Mouse (Mus musculus) liver, embryonic 12.5 days (tissue): Measurements from ENCODE around the gene Mfng. TPM values are rescaled to one million over a fixed set of nuclear protein-coding genes. Genes with fewer than 3 reads are reported as not detected.

Source experiments
- ATAC-seq: fragments of 200-750 bp; cut with Nextera tagmentation; 2 replicates; pipeline ENCODE4 v1.8.0; 2017; ENCODE audit warnings: moderate number of reproducible peaks, mild to moderate bottlenecking, moderate library complexity
- H3K27ac ChIP-seq: fragments of 300-500 bp; sonication (generic); 2 replicates; pipeline ENCODE4 v1.5.1; 2016; ENCODE audit warnings: mild to moderate bottlenecking
- H3K27me3 ChIP-seq: fragments of 300-500 bp; sonication (generic); replicated peaks from 2 replicates; pipeline ENCODE4 v1.6.1; 2016; ENCODE audit warnings: mild to moderate bottlenecking, moderate library complexity
- H3K36me3 ChIP-seq: fragments of 300-500 bp; sonication (generic); 2 replicates; pipeline ENCODE4 v1.6.1; 2016; ENCODE audit warnings: mild to moderate bottlenecking, moderate library complexity
- H3K4me1 ChIP-seq: fragments of 300-500 bp; sonication (generic); 2 replicates; pipeline ENCODE4 v1.6.1; 2016
- H3K4me2 ChIP-seq: fragments of 300-500 bp; sonication (generic); 2 replicates; pipeline ENCODE4 v1.6.1; 2016; ENCODE audit warnings: mild to moderate bottlenecking, moderate library complexity
- H3K4me3 ChIP-seq: fragments of 300-500 bp; sonication (generic); 2 replicates; pipeline ENCODE4 v1.5.1; 2016; ENCODE audit warnings: mild to moderate bottlenecking, moderate library complexity
- H3K9ac ChIP-seq: fragments of 300-500 bp; sonication (generic); 2 replicates; pipeline ENCODE4 v1.6.1; 2016; ENCODE audit warnings: mild to moderate bottlenecking, moderate library complexity
- H3K9me3 ChIP-seq: fragments of 300-500 bp; sonication (generic); replicated peaks from 2 replicates; pipeline ENCODE4 v1.6.1; 2016; ENCODE audit warnings: mild to moderate bottlenecking, moderate library complexity
- WGBS: fragments of 180-500 bp; shearing (Covaris S2); methylation state at CpG from one replicate; pipeline ENCODE4 v1.1.7; 2016; ENCODE audit not compliant: insufficient replicate concordance; 5-methylcytosine and 5-hydroxymethylcytosine counted together
- polyA plus RNA-seq: library from polyadenylated mRNA; unstranded; fragments of >200 nt; fragmentation: Nextera tagmentation; extraction: Ambion mirVana; gene quantifications from 2 replicates; pipeline ENCODE4 v1.2.1, GENCODE M21; 2016

Gene Mfng
- polyA plus RNA-seq, 1 experiment from 2014 or later, result 11.7 TPM

DNA sequence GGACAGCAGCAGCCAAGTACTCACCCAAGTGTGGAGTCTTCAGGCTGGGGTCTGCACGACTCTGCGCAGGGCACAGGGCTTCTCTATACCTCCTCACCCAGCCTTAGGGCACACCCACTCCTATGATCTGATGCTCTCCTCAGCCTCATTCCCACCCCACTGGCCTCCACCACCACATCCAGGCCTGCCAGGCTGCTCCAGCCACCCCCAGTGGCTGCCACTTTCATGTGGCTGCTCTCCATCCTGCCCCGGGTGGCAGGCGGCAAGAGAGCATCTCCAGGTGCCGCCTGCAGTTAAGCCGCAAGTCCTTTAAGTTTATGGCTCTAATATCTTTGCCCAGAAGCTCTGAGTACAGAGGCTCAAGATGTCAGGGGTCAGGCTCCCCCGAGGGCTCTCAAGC lies 46.6 kb downstream of the Mfng start:
- H3K27me3 ChIP-seq, result peaks cover 51% of the 10 kb centered on the region
- H3K36me3 ChIP-seq, result no peaks in the 10 kb centered on the region
- H3K9me3 ChIP-seq, result no peaks in the 10 kb centered on the region

DNA sequence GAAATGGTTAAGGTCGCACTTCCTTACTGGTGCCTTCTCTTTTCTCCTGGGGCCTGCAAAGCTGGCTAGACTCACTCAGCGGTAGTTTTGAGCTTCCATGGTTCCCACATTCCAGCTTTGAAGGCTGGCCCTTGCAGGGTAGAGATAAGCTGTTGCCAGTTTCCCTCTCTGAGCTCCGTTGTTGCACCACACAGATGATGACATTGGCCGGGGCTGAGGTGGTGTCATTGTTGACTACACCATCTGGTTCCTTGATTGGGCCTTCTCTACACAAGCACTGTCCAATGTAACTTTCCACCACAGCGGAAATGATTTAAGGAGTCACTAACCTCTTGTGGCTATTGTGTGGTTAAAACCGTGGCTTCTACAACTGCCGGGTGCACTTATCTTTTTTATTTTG lies 52.7 kb downstream of the Mfng start:
- no peak for ATAC-seq
- Histone ChIP-seq H3K9me3 (no peaks in the 10 kb centered on the region), H3K4me1 (peaks cover 18% of the 10 kb centered on the region), H3K9ac (no peak overlapping the region), H3K4me2 (no peak overlapping the region), H3K4me3 (no peak overlapping the region), H3K27ac (no peak overlapping the region), H3K27me3 (peaks cover 93% of the 10 kb centered on the region), H3K36me3 (no peaks in the 10 kb centered on the region)
- WGBS, result 22% methylated on average over 7 of the region's 7 CpGs

More for the DNA sequence above, 46.6 kb downstream of the Mfng start:
- no peak for ATAC-seq
- Histone ChIP-seq H3K4me1 (no peaks in the 10 kb centered on the region), H3K9ac (no peak overlapping the region), H3K4me2 (no peak overlapping the region), H3K4me3 (no peak overlapping the region), H3K27ac (no peak overlapping the region)
- WGBS, result 66% methylated on average over 7 of the region's 7 CpGs

- H3K4me1 ChIP-seq, result peaks cover 18% of the 10 kb centered on the region
- H3K27me3 ChIP-seq, result peaks cover 93% of the 10 kb centered on the region
- WGBS, result 2% methylated on average over 16 of the region's 16 CpGs
Observed at GRCm38 (mm10) chr15:78720094-78720493, 53.2 kb downstream of the Mfng start.

DNA sequence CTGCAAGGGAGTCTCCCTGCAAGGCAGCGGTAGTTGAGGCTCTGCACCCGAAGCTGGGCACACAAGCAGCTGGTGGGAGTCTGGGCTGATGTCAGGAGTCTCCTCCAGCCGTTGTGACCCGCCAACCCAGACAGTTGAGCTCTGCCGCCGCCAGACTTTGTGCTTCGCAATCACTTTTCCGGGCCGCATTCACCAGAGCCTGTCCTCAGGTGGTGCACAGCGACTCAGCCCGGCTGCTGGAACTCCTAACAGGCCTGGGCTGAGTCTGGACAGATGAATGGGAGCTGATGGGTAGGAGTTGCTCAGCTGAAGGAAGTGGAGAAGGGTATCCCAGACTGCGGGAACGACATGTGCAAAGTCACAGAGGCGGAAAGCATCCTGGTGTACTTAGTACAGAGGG lies 53.9 kb downstream of the Mfng start:
- Histone ChIP-seq H3K27me3 (peaks cover 93% of the 10 kb centered on the region), H3K4me2 (no peak overlapping the region)
- ATAC-seq, result no peak

More at GRCm38 (mm10) chr15:78720094-78720493, 53.2 kb downstream of the Mfng start:
- no peak overlapping the region for H3K27ac ChIP-seq
- no peaks in the 10 kb centered on the region for H3K9me3 ChIP-seq
- H3K36me3 ChIP-seq, result no peaks in the 10 kb centered on the region
- no peak for ATAC-seq
- H3K4me3 ChIP-seq, result no peak overlapping the region
- no peak overlapping the region for H3K4me2 ChIP-seq
- H3K9ac ChIP-seq, result no peak overlapping the region

DNA sequence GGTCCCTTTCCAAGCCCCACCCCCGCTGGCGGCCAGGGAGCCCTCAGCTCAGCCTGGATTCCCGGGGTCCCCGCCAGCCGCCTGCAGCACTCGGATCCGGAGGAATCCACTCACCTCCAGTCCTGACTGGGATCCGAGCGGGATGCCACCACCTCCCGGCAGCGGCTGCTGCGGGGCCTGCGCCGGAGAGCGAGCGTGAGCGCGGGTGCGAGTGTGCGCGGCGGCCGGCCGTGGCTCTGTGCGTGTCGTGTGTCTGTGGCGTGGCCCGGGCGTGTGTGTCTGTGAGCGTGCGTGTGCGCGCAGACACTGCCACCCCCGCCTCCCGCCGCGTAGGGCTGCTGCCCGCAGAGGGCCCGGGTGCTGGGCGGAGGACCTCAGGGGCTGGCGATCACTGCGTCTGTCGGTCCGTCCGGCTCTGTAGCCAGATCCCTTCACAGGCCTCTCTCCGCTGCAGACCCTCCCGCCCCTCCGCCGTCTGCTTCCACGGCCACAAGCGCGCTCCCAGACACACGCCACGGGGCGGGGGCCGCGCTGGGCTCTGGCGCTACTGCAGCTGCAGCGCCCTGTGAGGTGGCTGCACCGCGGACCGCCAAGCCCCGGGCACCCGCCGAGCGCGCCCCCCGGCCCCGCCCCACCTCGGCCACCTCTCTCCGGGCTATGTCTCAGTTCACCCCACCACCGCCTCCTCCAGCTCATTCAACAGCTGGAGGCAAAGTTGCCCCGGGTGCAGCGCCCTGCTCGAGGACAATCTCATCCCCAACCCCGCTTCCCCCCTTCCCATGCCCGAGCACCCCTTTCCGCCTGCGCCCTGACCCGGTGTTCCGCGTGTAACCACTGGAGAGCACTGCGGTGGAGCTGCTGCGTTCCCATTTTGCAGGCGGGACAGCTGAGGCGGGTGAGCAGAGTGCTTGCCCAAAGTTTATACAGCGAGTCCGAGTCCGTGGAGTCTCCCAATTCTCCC lies 54.7 kb downstream of the Mfng start, which contains the start of gene Elfn2:
Elfn2 (minus strand) TSS at position 482 of the 961 bp plus-strand sequence.
- H3K36me3 ChIP-seq, result no peaks in the 10 kb centered on the region
- ATAC-seq, result no peak
- H3K27ac ChIP-seq, result no peak within 1 kb of the TSS
- H3K9ac ChIP-seq, result no peak within 1 kb of the TSS
- peaks cover 18% of the 10 kb centered on the region for H3K4me1 ChIP-seq
- H3K27me3 ChIP-seq, result peaks cover 93% of the 10 kb centered on the region
- H3K4me2 ChIP-seq, result peak within 1 kb of the TSS; percentile 51
- peak within 1 kb of the TSS; percentile 28 for H3K4me3 ChIP-seq
- no peaks in the 10 kb centered on the region for H3K9me3 ChIP-seq
- 4% methylated on average over 83 of the region's 89 CpGs for WGBS

More for the DNA sequence above, 53.9 kb downstream of the Mfng start:
- Histone ChIP-seq H3K27ac (no peak overlapping the region), H3K36me3 (no peaks in the 10 kb centered on the region), H3K4me3 (no peak overlapping the region), H3K4me1 (peaks cover 18% of the 10 kb centered on the region), H3K9ac (no peak overlapping the region), H3K9me3 (no peaks in the 10 kb centered on the region)
- WGBS, result 8% methylated on average over 14 of the region's 14 CpGs

DNA sequence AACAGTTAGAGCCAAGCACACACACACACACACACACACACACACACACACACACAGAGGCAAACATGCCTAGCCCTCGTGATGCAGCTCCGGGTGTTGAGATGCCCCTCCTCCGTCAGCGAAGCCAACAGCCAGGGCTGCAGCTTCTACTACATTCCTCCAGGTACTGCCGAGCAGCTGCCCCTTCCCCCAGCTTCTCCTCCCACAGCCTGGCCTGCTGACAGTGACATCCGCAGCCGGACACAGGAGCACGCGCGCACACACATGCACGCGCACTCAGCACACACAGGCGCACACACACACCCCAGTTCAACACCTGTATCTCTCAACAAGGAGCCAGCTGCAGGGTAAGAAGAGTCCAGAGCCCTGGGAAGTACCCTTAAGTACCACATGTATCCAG lies 56.3 kb downstream of the Mfng start:
- Histone ChIP-seq H3K9ac (no peak overlapping the region), H3K4me2 (no peak overlapping the region), H3K4me1 (peaks cover 24% of the 10 kb centered on the region), H3K4me3 (no peak overlapping the region), H3K9me3 (no peaks in the 10 kb centered on the region), H3K27me3 (peaks cover 94% of the 10 kb centered on the region), H3K36me3 (no peaks in the 10 kb centered on the region), H3K27ac (no peak overlapping the region)
- WGBS, result 53% methylated on average over 13 of the region's 13 CpGs
- ATAC-seq, result no peak

- 27% methylated on average over 5 of the region's 5 CpGs for WGBS
- ATAC-seq, result no peak
- H3K4me2 ChIP-seq, result no peak overlapping the region
- no peak overlapping the region for H3K27ac ChIP-seq
- H3K9ac ChIP-seq, result no peak overlapping the region
- H3K27me3 ChIP-seq, result peaks cover 100% of the 10 kb centered on the region
- H3K4me3 ChIP-seq, result no peak overlapping the region
- no peaks in the 10 kb centered on the region for H3K9me3 ChIP-seq
- no peaks in the 10 kb centered on the region for H3K36me3 ChIP-seq
- peaks cover 24% of the 10 kb centered on the region for H3K4me1 ChIP-seq
Observed at GRCm38 (mm10) chr15:78715856-78716255, 57.4 kb downstream of the Mfng start.

DNA sequence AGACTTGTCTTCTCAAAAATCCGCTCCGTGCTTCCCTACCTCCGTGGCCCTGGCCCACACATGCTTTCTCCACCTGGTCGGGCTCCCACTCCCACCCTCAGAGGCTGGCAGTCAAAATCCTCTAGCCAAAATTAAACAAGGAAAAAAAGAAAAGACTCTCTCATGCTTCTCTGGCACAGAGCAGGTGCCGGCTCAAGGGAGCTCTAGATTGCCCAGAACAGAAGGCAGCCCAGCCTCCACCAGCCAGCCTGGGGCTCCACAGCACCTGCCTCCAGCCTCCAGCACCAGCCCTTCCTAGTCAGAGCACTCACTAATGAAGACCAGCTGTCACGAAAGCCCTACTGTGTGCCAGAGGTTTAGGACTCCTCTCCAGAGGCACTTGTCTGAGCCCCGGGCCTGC lies 59.5 kb downstream of the Mfng start:
- WGBS, result 60% methylated on average over 7 of the region's 7 CpGs
- Histone ChIP-seq H3K4me3 (no peak overlapping the region), H3K4me2 (no peak overlapping the region), H3K36me3 (no peaks in the 10 kb centered on the region), H3K9me3 (no peaks in the 10 kb centered on the region), H3K9ac (no peak overlapping the region), H3K27ac (no peak overlapping the region), H3K27me3 (peaks cover 99% of the 10 kb centered on the region), H3K4me1 (peaks cover 14% of the 10 kb centered on the region; the same call in 1 of the 2 replicates)
- no peak for ATAC-seq

DNA sequence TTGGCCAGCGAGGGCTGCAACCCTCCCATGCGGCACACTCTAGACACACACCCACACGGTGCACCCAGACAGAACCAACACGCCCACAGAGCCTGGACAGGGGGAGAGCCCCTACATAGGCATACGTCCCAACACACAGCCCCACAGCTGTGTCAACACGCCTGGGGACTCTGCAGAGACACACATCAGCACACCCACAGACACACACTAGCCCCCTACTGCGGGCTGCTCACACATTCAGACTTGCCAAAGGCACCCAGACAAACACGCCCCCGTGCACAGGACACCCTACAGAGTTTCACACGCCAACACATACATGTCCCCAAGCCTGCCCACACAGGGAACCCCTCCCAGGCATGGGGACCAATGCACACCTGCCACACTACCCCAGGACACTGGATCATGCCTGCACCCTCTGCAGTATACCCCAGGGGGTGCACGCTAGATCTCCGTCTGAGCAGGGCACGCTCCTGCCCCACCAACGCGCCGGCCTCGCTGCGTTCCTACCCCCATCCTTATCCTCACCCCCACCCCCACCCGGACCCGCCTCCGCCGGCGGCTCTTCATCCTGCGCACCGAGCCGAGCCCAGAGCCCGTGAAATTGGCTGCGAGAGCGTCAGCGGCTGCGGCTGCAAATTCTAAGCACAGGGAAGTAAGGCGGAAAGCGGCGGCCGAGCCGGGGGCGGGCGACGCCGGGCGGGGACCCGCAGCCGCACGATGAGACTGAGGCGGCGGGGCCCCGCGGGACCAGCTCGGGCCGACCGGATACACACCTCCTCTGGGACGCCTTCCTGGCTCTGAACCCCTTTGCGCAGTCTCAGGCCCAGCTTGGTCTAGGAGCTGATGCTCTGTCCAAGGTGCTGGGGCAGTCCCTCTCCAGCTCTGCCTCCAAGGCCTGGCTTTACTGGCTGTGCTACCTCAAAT lies 60.7 kb downstream of the Mfng start:
- Histone ChIP-seq H3K36me3 (no peaks in the 10 kb centered on the region), H3K4me2 (peak overlapping the region; percentile 41), H3K27ac (no peak overlapping the region), H3K4me3 (peak overlapping the region; percentile 14; the same call in 1 of the 2 replicates), H3K9ac (no peak overlapping the region), H3K9me3 (no peaks in the 10 kb centered on the region), H3K27me3 (peaks cover 96% of the 10 kb centered on the region), H3K4me1 (0 out of 2 replicates have a peak, but pooled peaks cover 6% of the 10 kb centered on the region)
- ATAC-seq, result no peak
- WGBS, result 10% methylated on average over 53 of the region's 53 CpGs

DNA sequence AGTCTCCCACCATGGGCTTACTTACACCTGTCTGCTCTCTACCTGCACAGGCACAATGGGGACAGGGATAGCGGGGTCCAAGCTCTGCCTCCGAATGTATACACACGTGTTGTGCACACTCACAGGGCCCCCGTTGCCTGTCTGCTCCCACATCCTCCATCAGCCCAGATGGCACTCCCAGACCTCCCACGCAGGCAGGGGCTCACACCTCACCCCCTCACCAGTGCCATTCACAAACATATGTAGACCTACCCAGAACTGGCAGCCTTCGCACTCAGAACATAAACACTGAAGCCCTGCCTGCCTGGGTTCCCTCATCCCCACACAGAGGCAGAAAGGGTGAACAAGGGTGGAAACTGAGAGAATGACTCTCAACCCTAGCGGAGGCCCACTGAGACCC lies 61.3 kb downstream of the Mfng start:
- Histone ChIP-seq H3K27me3 (peaks cover 90% of the 10 kb centered on the region), H3K4me1 (0 out of 2 replicates have a peak, but pooled peaks cover 6% of the 10 kb centered on the region), H3K4me3 (no peak overlapping the region), H3K9me3 (no peaks in the 10 kb centered on the region), H3K9ac (no peak overlapping the region), H3K36me3 (no peaks in the 10 kb centered on the region), H3K4me2 (no peak overlapping the region), H3K27ac (no peak overlapping the region)
- ATAC-seq, result no peak
- WGBS, result 54% methylated on average over 7 of the region's 7 CpGs

DNA sequence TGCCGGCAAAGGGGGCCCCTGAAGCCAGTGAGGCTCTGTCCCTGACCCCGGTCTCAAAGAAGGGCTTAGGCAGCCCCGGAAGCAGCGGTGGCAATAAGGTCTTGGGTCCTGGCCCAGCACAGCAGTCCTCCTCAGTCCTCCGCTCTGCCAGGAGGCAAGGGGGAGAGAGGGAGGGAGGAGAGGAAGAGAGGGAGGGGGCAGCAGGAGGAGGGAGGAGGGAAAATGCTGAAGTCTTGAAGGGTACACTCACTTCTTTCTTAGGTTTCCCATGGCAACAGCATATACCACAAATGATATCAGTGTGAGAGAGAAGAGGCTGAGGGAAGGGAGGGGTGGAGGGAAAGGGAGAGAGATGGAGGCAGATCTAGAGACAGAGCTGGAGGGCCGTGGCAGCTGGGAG lies 62.6 kb downstream of the Mfng start:
- H3K9ac ChIP-seq, result no peak overlapping the region
- peaks cover 86% of the 10 kb centered on the region for H3K27me3 ChIP-seq

More for the DNA sequence above, 62.6 kb downstream of the Mfng start:
- no peaks in the 10 kb centered on the region for H3K36me3 ChIP-seq
- no peak overlapping the region for H3K4me2 ChIP-seq
- H3K4me3 ChIP-seq, result no peak overlapping the region
- no peaks in the 10 kb centered on the region for H3K9me3 ChIP-seq
- WGBS, result 44% methylated on average over 6 of the region's 6 CpGs
- no peak overlapping the region for H3K27ac ChIP-seq
- 0 out of 2 replicates have a peak, but pooled peaks cover 6% of the 10 kb centered on the region for H3K4me1 ChIP-seq
- ATAC-seq, result no peak
